Mouse (Mus musculus) intestine, postnatal 0 days (tissue): ENCODE data around the gene Arid4a. TPM values are rescaled to one million over a fixed set of nuclear protein-coding genes. Genes with fewer than 3 reads are reported as not detected.

ENCODE experiments used
- ATAC-seq: fragments of 200-750 bp; cut with Nextera tagmentation; 2 replicates; pipeline ENCODE4 v1.8.0; 2017; ENCODE audit warnings: mild to moderate bottlenecking, moderate TSS enrichment, moderate library complexity
- H3K27ac ChIP-seq: fragments of 300-500 bp; sonication (generic); 2 replicates; pipeline ENCODE4 v1.5.1; 2014; ENCODE audit warnings: mild to moderate bottlenecking, low read depth, low read length, moderate library complexity
- H3K27me3 ChIP-seq: fragments of 300-500 bp; sonication (generic); replicated peaks from 2 replicates; pipeline ENCODE4 v1.6.1; 2014; ENCODE audit warnings: low read length, mixed read lengths; ENCODE audit not compliant: control insufficient read depth, insufficient read depth
- H3K36me3 ChIP-seq: fragments of 300-500 bp; sonication (generic); 2 replicates; pipeline ENCODE4 v1.6.1; 2014; ENCODE audit warnings: mild to moderate bottlenecking, moderate library complexity; ENCODE audit not compliant: control insufficient read depth, insufficient read depth
- H3K4me1 ChIP-seq: fragments of 300-500 bp; sonication (generic); replicated peaks from 2 replicates; pipeline ENCODE4 v1.6.1; 2014; ENCODE audit warnings: antibody characterized with exemption, low read length, mixed read lengths; ENCODE audit not compliant: control insufficient read depth, insufficient read depth
- H3K4me2 ChIP-seq: fragments of 300-500 bp; sonication (generic); replicated peaks from 2 replicates; pipeline ENCODE4 v1.6.1; 2014; ENCODE audit warnings: low read depth, mild to moderate bottlenecking, moderate library complexity
- H3K4me3 ChIP-seq: fragments of 300-500 bp; sonication (generic); 2 replicates; pipeline ENCODE4 v1.5.1; 2014; ENCODE audit warnings: low read depth, low read length
- H3K9ac ChIP-seq: fragments of 300-500 bp; sonication (generic); 2 replicates; pipeline ENCODE4 v1.6.1; 2014; ENCODE audit warnings: mild to moderate bottlenecking, low read depth, low read length
- H3K9me3 ChIP-seq: fragments of 300-500 bp; sonication (generic); 2 replicates; pipeline ENCODE4 v1.6.1; 2016; ENCODE audit warnings: mixed run types; ENCODE audit not compliant: control insufficient read depth
- CTCF ChIP-seq: sonication (generic); IDR thresholded peaks from 2 replicates; pipeline ENCODE4 v1.5.1; 2016; ENCODE audit warnings: low read depth, mild to moderate bottlenecking, control low read depth, antibody characterized with exemption, moderate library complexity
- WGBS: fragments of 180-500 bp; shearing (Covaris S2); extraction: QIAGEN DNeasy Blood & Tissue Kit; methylation state at CpG from one replicate; pipeline ENCODE4 v1.1.7; 2014; 5-methylcytosine and 5-hydroxymethylcytosine counted together
- polyA plus RNA-seq: library from polyadenylated mRNA; unstranded; fragments of >200 nt; fragmentation: Nextera tagmentation; extraction: Ambion mirVana; gene quantifications from 2 replicates; pipeline ENCODE4 v1.2.1, GENCODE M21; 2015

The Arid4a gene
- polyA plus RNA-seq, 1 experiment from 2014 or later: 23.2 TPM

GRCm38 (mm10) chr12:70973831-70974230 lies 42.0 kb upstream of the Arid4a start:
- H3K9ac ChIP-seq: no peak overlapping the region
- TF ChIP-seq CTCF: no peak
- H3K4me3 ChIP-seq: no peak overlapping the region; the same call in 1 of the 2 replicates
- H3K27me3 ChIP-seq: no peaks in the 10 kb centered on the region
- peak overlapping the region; percentile 76; the same call in 1 of the 2 replicates for H3K4me2 ChIP-seq
- 84% methylated on average over 4 of the region's 4 CpGs for WGBS
- H3K4me1 ChIP-seq: 0 out of 2 replicates have a peak, but pooled peaks cover 4% of the 10 kb centered on the region
- peaks cover 2% of the 10 kb centered on the region; the same call in 1 of the 2 replicates for H3K36me3 ChIP-seq
- ATAC-seq: no peak
- H3K27ac ChIP-seq: peak overlapping the region; percentile 98; the same call in 1 of the 2 replicates
- no peaks in the 10 kb centered on the region for H3K9me3 ChIP-seq

DNA sequence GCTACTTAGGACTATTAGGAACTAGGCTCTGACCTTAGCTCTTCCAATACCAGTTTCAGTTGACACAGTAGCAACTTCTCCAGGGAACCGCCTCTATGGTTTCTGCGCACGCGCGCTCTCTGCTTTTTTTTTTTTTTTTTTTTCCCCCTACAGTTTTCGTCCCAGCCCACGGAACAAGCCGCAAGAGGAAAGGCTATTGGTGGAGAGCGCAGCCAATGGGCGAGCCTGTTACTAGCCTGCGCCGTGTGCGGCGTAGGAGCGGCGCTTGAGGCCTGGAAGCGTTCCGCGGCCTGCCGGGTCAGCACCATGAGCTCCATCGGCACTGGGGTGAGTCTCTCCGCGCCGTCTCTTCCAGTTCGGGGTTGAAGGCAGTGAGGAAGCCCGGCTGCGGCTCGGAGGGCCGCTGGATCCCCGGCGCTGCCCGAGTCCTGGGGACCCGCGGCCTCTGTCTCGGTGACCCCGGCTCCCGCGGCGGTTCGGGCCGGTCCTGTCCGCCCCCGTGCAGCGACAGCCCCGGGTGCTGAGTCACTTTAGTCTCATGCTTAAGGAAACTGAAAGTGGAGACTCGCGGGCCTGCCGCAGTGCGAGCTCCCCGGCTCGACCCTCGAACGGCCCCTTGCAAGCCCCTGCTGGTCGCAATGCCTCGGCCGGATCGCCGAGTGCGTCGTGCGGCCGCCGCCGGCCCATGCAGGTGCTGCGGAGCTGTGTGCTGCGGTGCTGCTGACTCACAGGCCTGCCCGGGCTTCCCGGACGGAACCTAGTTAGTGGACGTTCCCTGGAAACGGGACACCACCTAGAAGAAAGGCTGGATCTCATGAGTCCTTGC lies 41.1 kb upstream of the Arid4a start, which contains the start of gene Psma3:
Psma3 (plus strand) TSS at position 181 of the 826 bp plus-strand sequence.
- peak within 1 kb of the TSS; percentile 81 for H3K9ac ChIP-seq
- peak within 1 kb of the TSS; percentile 79 for H3K4me3 ChIP-seq
- 0 out of 2 replicates have a peak, but pooled peaks cover 4% of the 10 kb centered on the region for H3K4me1 ChIP-seq
- peak; percentile 51 for TF ChIP-seq CTCF
- peak within 1 kb of the TSS; percentile 76 for H3K4me2 ChIP-seq
- peak; percentile 99 for ATAC-seq
- under 1% methylated on average over 71 of the region's 71 CpGs for WGBS
- no peaks in the 10 kb centered on the region for H3K27me3 ChIP-seq
- peak within 1 kb of the TSS; percentile 98 for H3K27ac ChIP-seq
- H3K9me3 ChIP-seq: no peaks in the 10 kb centered on the region
- H3K36me3 ChIP-seq: peaks cover 8% of the 10 kb centered on the region; the same call in 1 of the 2 replicates

- Histone ChIP-seq H3K9ac (peak overlapping the region; percentile 81), H3K36me3 (peaks cover 8% of the 10 kb centered on the region; the same call in 1 of the 2 replicates), H3K4me1 (0 out of 2 replicates have a peak, but pooled peaks cover 4% of the 10 kb centered on the region), H3K27me3 (no peaks in the 10 kb centered on the region), H3K27ac (peak overlapping the region; percentile 98), H3K4me2 (peak overlapping the region; percentile 76), H3K4me3 (peak overlapping the region; percentile 79), H3K9me3 (no peaks in the 10 kb centered on the region)
- ATAC-seq: no peak
- WGBS: 14% methylated on average over 10 of the region's 10 CpGs
- no peak for TF ChIP-seq CTCF
These were observed 40.4 kb upstream of the Arid4a start for GRCm38 (mm10) chr12:70975406-70975805.

GRCm38 (mm10) chr12:70975891-70976290 lies 39.9 kb upstream of the Arid4a start:
- Histone ChIP-seq H3K4me1 (0 out of 2 replicates have a peak, but pooled peaks cover 4% of the 10 kb centered on the region), H3K4me2 (peak overlapping the region; percentile 76), H3K9ac (no peak overlapping the region), H3K27me3 (no peaks in the 10 kb centered on the region), H3K27ac (no peak overlapping the region), H3K9me3 (no peaks in the 10 kb centered on the region), H3K36me3 (peaks cover 8% of the 10 kb centered on the region; the same call in 1 of the 2 replicates), H3K4me3 (peak overlapping the region; percentile 79)
- TF ChIP-seq CTCF: no peak
- ATAC-seq: no peak
- 46% methylated on average over 3 of the region's 3 CpGs for WGBS

GRCm38 (mm10) chr12:70978345-70978744 lies 37.4 kb upstream of the Arid4a start:
- no peaks in the 10 kb centered on the region for H3K27me3 ChIP-seq
- WGBS: 35% methylated on average over 7 of the region's 7 CpGs
- peak; percentile 13; the same call in 1 of the 2 replicates for TF ChIP-seq CTCF
- no peak overlapping the region for H3K27ac ChIP-seq
- ATAC-seq: peak; percentile 27
- H3K36me3 ChIP-seq: peaks cover 16% of the 10 kb centered on the region; the same call in 1 of the 2 replicates
- no peak overlapping the region for H3K9ac ChIP-seq
- no peaks in the 10 kb centered on the region for H3K9me3 ChIP-seq
- H3K4me1 ChIP-seq: 0 out of 2 replicates have a peak, but pooled peaks cover 4% of the 10 kb centered on the region
- H3K4me3 ChIP-seq: no peak overlapping the region
- no peak overlapping the region for H3K4me2 ChIP-seq

DNA sequence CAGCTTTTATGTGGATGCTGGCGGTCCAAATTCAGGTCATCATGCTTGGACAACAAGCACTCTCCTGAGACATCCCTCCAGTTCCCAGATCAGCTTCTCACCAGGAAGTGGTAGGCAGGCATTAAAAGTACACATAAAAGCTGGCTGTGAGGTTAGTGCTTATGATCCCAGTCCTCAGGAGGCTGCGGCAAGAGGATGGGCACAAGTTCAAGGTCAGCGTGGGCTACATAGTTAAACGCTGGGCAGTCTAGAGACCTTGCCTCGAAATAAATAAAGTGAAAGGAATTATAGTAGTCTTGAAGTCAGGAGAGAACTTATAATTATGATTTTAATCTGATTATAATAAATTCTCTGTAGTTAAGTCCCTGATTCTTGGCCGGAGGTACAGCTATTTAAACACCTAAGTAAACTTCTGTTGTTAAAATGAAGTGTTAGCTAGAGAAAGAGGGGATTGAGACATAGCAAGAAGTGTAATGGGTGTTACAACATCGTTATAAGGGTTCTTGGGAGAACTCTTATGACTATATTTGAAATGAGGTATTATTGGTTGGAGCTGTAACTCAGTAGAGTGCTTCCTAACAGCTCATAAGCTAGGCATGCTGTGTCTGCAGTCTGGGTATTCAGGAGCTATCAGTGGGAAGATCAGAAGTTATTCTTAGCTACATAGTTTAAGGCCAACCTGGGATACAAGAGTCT lies 30.8 kb upstream of the Arid4a start:
- no peaks in the 10 kb centered on the region for H3K9me3 ChIP-seq
- no peak overlapping the region for H3K4me2 ChIP-seq
- H3K27ac ChIP-seq: no peak overlapping the region
- WGBS: 90% methylated on average over 7 of the region's 7 CpGs
- no peak for ATAC-seq
- no peaks in the 10 kb centered on the region for H3K27me3 ChIP-seq
- no peak overlapping the region for H3K9ac ChIP-seq
- no peaks in the 10 kb centered on the region for H3K4me1 ChIP-seq
- peaks cover 66% of the 10 kb centered on the region for H3K36me3 ChIP-seq
- no peak for TF ChIP-seq CTCF
- H3K4me3 ChIP-seq: no peak overlapping the region
